Mouse (Mus musculus): ENCODE data around the gene Cbr2. TPM values are rescaled to one million over a fixed set of nuclear protein-coding genes. Genes with fewer than 3 reads are reported as not detected.

Gene Cbr2
- polyA plus RNA-seq, 1 experiment from 2014 or later: 0.95 TPM

DNA sequence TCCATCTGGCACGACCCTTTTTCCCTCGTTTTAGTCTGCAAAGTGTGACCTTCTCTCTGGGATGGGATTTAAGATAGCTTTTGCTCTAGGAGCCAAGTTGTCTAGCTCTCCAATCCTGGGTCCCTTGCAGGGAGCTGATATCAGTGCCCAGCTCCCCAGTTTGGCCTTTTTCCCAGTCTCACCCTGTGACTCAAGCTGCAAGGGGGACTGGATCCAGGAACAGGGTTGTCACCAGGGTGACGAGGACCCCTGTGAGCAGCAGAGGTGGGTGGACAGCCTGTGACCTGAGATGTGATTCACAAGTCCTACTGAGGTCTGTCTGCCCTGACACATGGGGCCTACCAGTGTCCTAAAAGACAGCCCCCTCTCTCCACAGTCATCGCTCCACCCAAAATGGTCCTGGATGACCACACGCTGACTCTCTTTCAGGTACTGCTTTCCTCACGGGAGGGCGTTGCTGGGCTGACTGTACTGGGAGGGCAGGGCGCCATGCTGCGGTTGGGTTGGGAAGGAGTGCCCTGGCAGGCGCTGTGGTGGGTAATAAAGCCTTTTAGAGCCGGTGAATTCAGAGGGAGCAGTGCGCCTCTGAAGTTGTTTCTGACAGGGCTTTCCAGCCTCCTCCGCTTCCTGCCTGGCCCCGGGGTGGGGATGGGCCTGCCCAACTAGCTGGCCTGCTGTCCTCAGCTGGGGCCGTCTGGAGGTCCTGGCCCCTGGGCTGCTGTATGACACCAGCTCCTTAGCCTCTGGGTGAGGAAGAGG is 28.0 kb downstream of the Cbr2 start:
- WGBS: 50% methylated on average over 15 of the region's 15 CpGs
- H3K27ac ChIP-seq: peak overlapping the region; percentile 2; the same call in 1 of the 2 replicates
- no peak for ATAC-seq (ENCODE audit: low FRiP score)
- H3K27me3 ChIP-seq: 0 out of 2 replicates have a peak, but pooled peaks cover 8% of the 10 kb centered on the region
- H3K4me3 ChIP-seq (replicated peaks): no peak overlapping the region
- H3K4me2 ChIP-seq: no peak overlapping the region
- no peaks in the 10 kb centered on the region for H3K9me3 ChIP-seq
- H3K36me3 ChIP-seq (replicated peaks): peaks cover 52% of the 10 kb centered on the region
- peak overlapping the region; percentile 44; the same call in 1 of the 2 replicates for H3K9ac ChIP-seq
- H3K4me1 ChIP-seq: peaks cover 48% of the 10 kb centered on the region

GRCm38 (mm10) chr11:120697741-120698140 is 34.2 kb downstream of the Cbr2 start:
- H3K9ac ChIP-seq: peak overlapping the region; percentile 36; the same call in 1 of the 2 replicates
- peaks cover 59% of the 10 kb centered on the region for H3K36me3 ChIP-seq (replicated peaks)
- no peak for ATAC-seq (ENCODE audit: low FRiP score)
- H3K4me1 ChIP-seq: peaks cover 15% of the 10 kb centered on the region
- no peak overlapping the region for H3K4me2 ChIP-seq
- no peak overlapping the region for H3K4me3 ChIP-seq (replicated peaks)
- no peaks in the 10 kb centered on the region for H3K27me3 ChIP-seq
- WGBS: 77% methylated on average over 10 of the region's 10 CpGs
- H3K27ac ChIP-seq: no peak overlapping the region
- H3K9me3 ChIP-seq: no peaks in the 10 kb centered on the region

DNA sequence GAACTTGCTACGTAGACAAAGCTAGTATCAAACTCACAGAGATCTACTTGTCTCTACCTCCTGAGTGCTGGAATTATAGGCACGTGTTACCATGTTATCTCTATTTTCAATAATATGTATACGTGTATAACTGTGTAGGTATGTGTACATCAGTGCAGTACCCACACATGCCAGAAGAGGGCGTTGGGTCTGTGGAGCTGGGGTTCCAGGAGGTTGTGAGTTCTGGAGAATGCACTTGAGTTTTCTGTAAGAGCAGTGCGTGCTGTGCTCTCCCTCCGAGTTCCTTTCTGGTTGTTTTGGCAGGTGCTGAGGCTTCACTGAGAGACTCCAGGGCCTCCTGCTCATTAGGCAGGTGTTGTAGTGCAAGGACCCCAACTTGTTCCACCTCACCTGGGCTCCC is 35.3 kb downstream of the Cbr2 start:
- no peak for ATAC-seq (ENCODE audit: low FRiP score)
- no peak overlapping the region for H3K27ac ChIP-seq

GRCm38 (mm10) chr11:120695641-120696040 is 36.3 kb downstream of the Cbr2 start:
- H3K27me3 ChIP-seq: no peaks in the 10 kb centered on the region
- H3K27ac ChIP-seq: peak overlapping the region; percentile 43
- H3K4me3 ChIP-seq (replicated peaks): no peak overlapping the region
- no peak overlapping the region for H3K4me2 ChIP-seq
- peak; percentile 41; the same call in 1 of the 2 replicates for ATAC-seq (ENCODE audit: low FRiP score)
- WGBS: 61% methylated on average over 12 of the region's 12 CpGs
- H3K9me3 ChIP-seq: no peaks in the 10 kb centered on the region
- H3K36me3 ChIP-seq (replicated peaks): peaks cover 52% of the 10 kb centered on the region
- peaks cover 15% of the 10 kb centered on the region for H3K4me1 ChIP-seq
- no peak overlapping the region for H3K9ac ChIP-seq

More for the DNA sequence above, 35.3 kb downstream of the Cbr2 start:
- Histone ChIP-seq H3K4me3 (replicated peaks) (no peak overlapping the region), H3K27me3 (no peaks in the 10 kb centered on the region), H3K36me3 (replicated peaks) (peaks cover 55% of the 10 kb centered on the region), H3K4me1 (peaks cover 15% of the 10 kb centered on the region), H3K4me2 (no peak overlapping the region), H3K9me3 (no peaks in the 10 kb centered on the region), H3K9ac (no peak overlapping the region)
- 91% methylated on average over 6 of the region's 6 CpGs for whole genome bisulfite sequencing

- 0 out of 2 replicates have a peak, but pooled peaks have one; percentile 30 for ATAC-seq (ENCODE audit: low FRiP score)
- peaks cover 52% of the 10 kb centered on the region for H3K36me3 ChIP-seq (replicated peaks)
- H3K4me1 ChIP-seq: peaks cover 15% of the 10 kb centered on the region
- WGBS: 37% methylated on average over 4 of the region's 4 CpGs
- H3K4me2 ChIP-seq: no peak overlapping the region
- no peaks in the 10 kb centered on the region for H3K9me3 ChIP-seq
- peak overlapping the region; percentile 43 for H3K27ac ChIP-seq
- no peak overlapping the region for H3K4me3 ChIP-seq (replicated peaks)
- no peaks in the 10 kb centered on the region for H3K27me3 ChIP-seq
- no peak overlapping the region for H3K9ac ChIP-seq
These were observed 36.7 kb downstream of the Cbr2 start for GRCm38 (mm10) chr11:120695184-120695583.

GRCm38 (mm10) chr11:120693461-120693860 is 38.5 kb downstream of the Cbr2 start:
- Histone ChIP-seq H3K27me3 (no peaks in the 10 kb centered on the region), H3K4me3 (replicated peaks) (no peak overlapping the region), H3K9me3 (no peaks in the 10 kb centered on the region), H3K27ac (no peak overlapping the region), H3K4me2 (no peak overlapping the region), H3K9ac (no peak overlapping the region), H3K36me3 (replicated peaks) (peaks cover 55% of the 10 kb centered on the region), H3K4me1 (peaks cover 15% of the 10 kb centered on the region)
- ATAC-seq (ENCODE audit: low FRiP score): no peak
- WGBS: 59% methylated on average over 3 of the region's 3 CpGs

GRCm38 (mm10) chr11:120692471-120693011 is 39.4 kb downstream of the Cbr2 start:
- H3K36me3 ChIP-seq (replicated peaks): peaks cover 63% of the 10 kb centered on the region
- over 99% methylated on average over 4 of the region's 4 CpGs for WGBS
- H3K9ac ChIP-seq: no peak overlapping the region
- H3K4me1 ChIP-seq: peaks cover 15% of the 10 kb centered on the region
- H3K27me3 ChIP-seq: no peaks in the 10 kb centered on the region
- ATAC-seq (ENCODE audit: low FRiP score): no peak
- no peak overlapping the region for H3K27ac ChIP-seq
- no peak overlapping the region for H3K4me3 ChIP-seq (replicated peaks)
- H3K9me3 ChIP-seq: no peaks in the 10 kb centered on the region
- no peak overlapping the region for H3K4me2 ChIP-seq

DNA sequence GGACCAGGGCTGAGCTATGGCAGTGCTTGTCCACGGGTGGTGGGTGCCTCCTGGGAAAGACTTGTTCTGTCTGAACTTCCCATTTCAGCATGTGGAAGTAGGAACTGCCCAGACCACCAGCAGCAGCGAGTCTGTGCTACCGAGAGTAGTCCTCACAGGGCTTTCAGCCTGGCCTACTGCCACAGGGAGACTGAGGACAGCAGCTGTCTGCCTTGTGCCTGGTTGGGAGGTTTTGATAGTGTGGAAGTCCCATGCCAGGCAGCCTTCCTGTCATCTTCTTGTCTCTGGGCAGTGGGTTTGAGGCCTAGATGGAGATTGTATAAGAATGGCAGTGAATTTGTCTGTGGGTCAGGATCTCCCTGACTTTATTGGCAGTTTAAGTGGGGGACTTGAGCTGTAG is 42.5 kb downstream of the Cbr2 start:
- H3K36me3 ChIP-seq (replicated peaks): peaks cover 64% of the 10 kb centered on the region
- H3K27me3 ChIP-seq: no peaks in the 10 kb centered on the region
- WGBS: 94% methylated on average over 3 of the region's 3 CpGs
- no peaks in the 10 kb centered on the region for H3K4me1 ChIP-seq
- H3K27ac ChIP-seq: no peak overlapping the region
- H3K9ac ChIP-seq: no peak overlapping the region
- no peak for ATAC-seq (ENCODE audit: low FRiP score)
- no peak overlapping the region for H3K4me2 ChIP-seq
- no peaks in the 10 kb centered on the region for H3K9me3 ChIP-seq
- H3K4me3 ChIP-seq (replicated peaks): no peak overlapping the region

GRCm38 (mm10) chr11:120686650-120687272 is 45.2 kb downstream of the Cbr2 start:
- no peak for ATAC-seq (ENCODE audit: low FRiP score)
- peaks cover 67% of the 10 kb centered on the region for H3K36me3 ChIP-seq (replicated peaks)

DNA sequence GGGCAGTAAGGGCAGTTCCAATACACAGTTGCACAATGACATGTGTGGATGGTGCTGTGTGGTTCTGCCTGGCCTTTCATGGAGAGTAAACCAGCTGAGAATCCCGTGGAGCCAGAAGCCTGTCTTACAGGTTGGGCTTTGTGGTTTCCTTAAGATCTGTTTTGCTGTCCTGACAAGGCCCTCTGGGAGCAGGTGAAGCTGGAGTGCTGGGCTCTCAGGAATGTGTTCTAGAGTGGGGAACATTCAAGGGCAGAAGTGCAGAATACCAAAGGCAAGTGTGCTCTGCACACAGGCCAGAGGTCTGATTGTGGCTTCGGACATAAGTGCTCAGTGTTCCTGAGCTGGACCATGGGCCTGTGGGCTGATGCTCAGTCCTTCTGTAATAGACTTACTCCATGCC is 47.3 kb downstream of the Cbr2 start:
- no peaks in the 10 kb centered on the region for H3K27me3 ChIP-seq
- no peak overlapping the region for H3K4me3 ChIP-seq (replicated peaks)
- peaks cover 70% of the 10 kb centered on the region for H3K36me3 ChIP-seq (replicated peaks)
- no peak overlapping the region for H3K4me2 ChIP-seq
- no peak overlapping the region for H3K9ac ChIP-seq
- no peaks in the 10 kb centered on the region for H3K4me1 ChIP-seq
- ATAC-seq (ENCODE audit: low FRiP score): no peak
- 88% methylated on average over 2 of the region's 2 CpGs for WGBS
- no peaks in the 10 kb centered on the region for H3K9me3 ChIP-seq
- no peak overlapping the region for H3K27ac ChIP-seq

More at GRCm38 (mm10) chr11:120686650-120687272, 45.2 kb downstream of the Cbr2 start:
- H3K4me3 ChIP-seq (replicated peaks): no peak overlapping the region
- no peaks in the 10 kb centered on the region for H3K27me3 ChIP-seq
- no peaks in the 10 kb centered on the region for H3K4me1 ChIP-seq
- 87% methylated on average over 20 of the region's 20 CpGs for WGBS
- H3K4me2 ChIP-seq: no peak overlapping the region
- H3K9ac ChIP-seq: no peak overlapping the region
- no peak overlapping the region for H3K27ac ChIP-seq
- no peaks in the 10 kb centered on the region for H3K9me3 ChIP-seq

DNA sequence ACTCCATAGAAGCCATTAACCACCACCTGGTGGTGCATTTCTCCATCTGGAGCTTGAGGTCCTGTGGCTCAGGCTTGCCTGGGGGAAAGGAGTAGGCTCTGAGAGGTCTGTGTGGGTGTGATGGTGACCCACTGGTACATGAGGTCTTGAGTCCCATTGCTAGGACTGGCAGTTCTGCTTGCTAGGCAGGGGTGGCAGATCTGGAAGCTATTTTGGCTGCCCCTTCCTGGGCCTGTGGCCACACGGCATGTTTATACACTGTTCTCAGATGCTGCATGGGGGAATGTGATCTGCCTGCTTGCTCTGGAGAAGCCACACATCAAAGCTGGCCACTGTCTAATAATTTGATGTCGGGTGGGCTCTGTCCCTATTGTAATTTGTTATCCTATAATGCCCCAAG is 47.8 kb downstream of the Cbr2 start:
- 77% methylated on average over 2 of the region's 2 CpGs for WGBS
- H3K36me3 ChIP-seq (replicated peaks): peaks cover 71% of the 10 kb centered on the region
- H3K27ac ChIP-seq: no peak overlapping the region
- no peaks in the 10 kb centered on the region for H3K27me3 ChIP-seq
- H3K4me2 ChIP-seq: no peak overlapping the region
- H3K9ac ChIP-seq: no peak overlapping the region
- no peak overlapping the region for H3K4me3 ChIP-seq (replicated peaks)
- no peaks in the 10 kb centered on the region for H3K9me3 ChIP-seq
- no peak for ATAC-seq (ENCODE audit: low FRiP score)
- H3K4me1 ChIP-seq: no peaks in the 10 kb centered on the region

DNA sequence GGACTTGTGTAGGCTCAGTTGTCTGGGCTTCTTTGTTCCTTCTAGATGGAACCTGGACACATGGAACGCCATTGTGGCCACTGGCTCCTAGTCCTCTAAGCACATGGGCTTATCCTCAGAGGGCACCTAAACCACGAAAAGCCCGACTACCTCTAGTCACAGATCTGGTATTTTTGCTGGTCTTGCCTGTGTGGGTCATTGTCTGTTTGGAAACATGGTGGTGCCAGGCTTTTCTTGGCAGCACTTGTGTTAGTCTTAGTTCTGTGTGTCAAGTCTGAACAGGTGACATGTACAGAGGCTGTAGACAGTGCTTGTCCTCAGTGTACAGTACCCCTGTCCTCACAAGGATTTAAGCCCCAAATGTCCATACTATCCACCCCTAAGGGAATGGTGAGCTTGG is 48.4 kb downstream of the Cbr2 start:
- peaks cover 70% of the 10 kb centered on the region for H3K36me3 ChIP-seq (replicated peaks)
- WGBS: 96% methylated on average over 3 of the region's 3 CpGs

More for the DNA sequence above, 48.4 kb downstream of the Cbr2 start:
- Histone ChIP-seq H3K4me2 (no peak overlapping the region), H3K4me1 (no peaks in the 10 kb centered on the region), H3K9ac (no peak overlapping the region), H3K27me3 (no peaks in the 10 kb centered on the region), H3K4me3 (replicated peaks) (no peak overlapping the region), H3K9me3 (no peaks in the 10 kb centered on the region), H3K27ac (no peak overlapping the region)
- no peak for ATAC-seq (ENCODE audit: low FRiP score)
